Mouse (Mus musculus): ENCODE results near the gene Rsbn1.

- TF ChIP-seq CTCF (IDR thresholded peaks at IDR 0.05; ENCODE audit: low read depth) (no peak), EP300 (IDR thresholded peaks at IDR 0.05; ENCODE audit: low read depth) (no peak)
Measured at GRCm38 (mm10) chr3:103944794-103945562, 31.1 kb downstream of the Rsbn1 start.

Data from heart, postnatal 0 days (tissue).